Mouse (Mus musculus): ENCODE data around the gene Slc25a33. TPM values are rescaled to one million over a fixed set of nuclear protein-coding genes. Genes with fewer than 3 reads are reported as not detected.
"Not testable (repeated sequence)": the region's sequence is repeated elsewhere in the genome, so short reads cannot be mapped to it uniquely, and the experiment has no call there.

The Slc25a33 gene
- 73.4 and 77.0 TPM in 2 replicates for polyA plus RNA-seq (2012; rRNA removed)

DNA sequence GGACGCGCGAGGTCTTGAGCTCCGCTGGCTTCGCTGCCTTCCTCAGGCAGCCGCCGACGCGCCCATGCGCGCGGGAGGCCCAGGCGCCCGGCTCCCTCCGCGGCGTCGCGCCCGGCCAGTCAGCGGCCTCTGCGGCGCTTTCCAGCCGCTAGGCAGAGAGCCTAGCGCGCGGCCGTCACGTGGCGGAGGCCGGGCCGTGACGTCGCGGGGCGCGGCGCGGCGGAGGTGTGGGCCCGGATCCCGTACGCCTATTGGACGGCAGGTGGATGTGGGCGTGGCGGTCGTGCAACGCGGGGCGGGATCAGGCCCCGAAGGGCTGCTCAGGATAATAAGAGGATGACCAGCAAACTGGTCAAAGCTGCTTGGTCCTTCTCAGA, at the start of gene Slc25a33:
TSS of gene Slc25a33 (minus strand) at position 184 of the 377 bp plus-strand sequence.
- TF ChIP-seq CTCF (IDR thresholded peaks at IDR 0.05; ENCODE audit: borderline replicate concordance, insufficient read depth, low read depth, low read length), result no peak
- TF ChIP-seq POLR2A (IDR thresholded peaks at IDR 0.05; ENCODE audit: borderline replicate concordance, insufficient read depth, low read length), result peak; percentile 90
- under 1% methylated on average over 51 of the region's 51 CpGs for WGBS
- Histone ChIP-seq H3K27me3 (ENCODE audit: control insufficient read depth, insufficient read depth, low read length) (no peaks in the 10 kb centered on the region), H3K4me3 (replicated peaks; ENCODE audit: insufficient read depth, low read depth, low read length) (peak within 1 kb of the TSS; percentile 84), H3K4me1 (ENCODE audit: control insufficient read depth, insufficient read depth, low read length) (peaks cover 14% of the 10 kb centered on the region), H3K27ac (ENCODE audit: insufficient read depth, low read length) (peak within 1 kb of the TSS; percentile 70)
- DNase-seq, result peak; percentile 97 to 98

DNA sequence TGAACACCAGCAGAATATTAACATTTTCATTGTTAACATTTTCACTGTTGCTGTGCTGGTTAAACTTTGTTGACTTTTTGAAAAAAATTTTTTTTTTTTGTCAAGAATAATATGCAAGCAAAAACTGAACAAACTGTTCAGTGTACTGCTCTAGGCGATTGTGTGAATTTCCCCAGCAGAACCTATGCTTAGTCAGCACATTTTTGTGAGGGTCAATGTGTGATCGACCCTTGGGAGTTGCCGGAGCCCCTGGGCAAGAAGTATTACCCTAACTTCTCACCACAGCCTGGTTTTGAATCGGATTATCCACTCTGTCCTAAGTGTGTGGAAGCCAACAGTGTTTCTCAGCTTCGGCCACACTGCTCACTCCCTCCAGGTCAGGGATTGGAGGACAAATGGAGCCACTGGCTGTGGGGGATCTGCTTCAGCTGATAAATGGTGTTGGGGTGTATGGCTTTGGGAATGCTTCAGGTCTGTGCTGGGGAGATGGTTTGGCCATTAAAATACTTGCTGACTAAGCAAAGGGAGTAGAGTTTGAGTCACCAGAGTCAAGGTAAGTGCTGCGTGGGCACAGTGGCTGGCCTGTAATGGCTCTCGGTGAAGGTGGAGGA, 48.6 kb upstream of the Slc25a33 start:
- DNase-seq, result no peak
- no peaks in the 10 kb centered on the region for H3K4me1 ChIP-seq (ENCODE audit: control insufficient read depth, insufficient read depth, low read length)
- H3K4me3 ChIP-seq (replicated peaks; ENCODE audit: insufficient read depth, low read depth, low read length), result no peak overlapping the region
- WGBS, result 70% methylated on average over 7 of the region's 7 CpGs
- H3K27me3 ChIP-seq (ENCODE audit: control insufficient read depth, insufficient read depth, low read length), result no peaks in the 10 kb centered on the region
- no peak for TF ChIP-seq CTCF (IDR thresholded peaks at IDR 0.05; ENCODE audit: borderline replicate concordance, insufficient read depth, low read depth, low read length)
- TF ChIP-seq POLR2A (IDR thresholded peaks at IDR 0.05; ENCODE audit: borderline replicate concordance, insufficient read depth, low read length), result no peak
- no peak overlapping the region for H3K27ac ChIP-seq (ENCODE audit: insufficient read depth, low read length)

DNA sequence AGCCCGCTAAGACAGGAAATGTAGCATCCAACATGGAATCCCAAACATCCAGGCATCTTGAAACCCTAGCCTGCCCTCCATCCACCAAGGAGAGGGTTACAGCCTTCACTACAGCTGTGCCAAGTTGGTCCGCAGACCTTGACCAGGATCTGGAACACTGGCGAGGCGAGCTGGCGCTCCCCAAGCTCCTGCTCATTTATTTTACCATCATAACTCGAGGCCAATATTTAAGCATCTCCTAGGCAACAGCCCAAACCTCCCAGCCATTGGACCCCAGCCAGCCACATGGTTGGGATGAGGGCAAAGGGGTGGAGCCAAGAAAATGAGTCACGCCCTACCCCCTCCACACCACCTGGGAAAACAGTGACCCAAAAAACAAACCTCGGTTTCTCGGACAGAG, 48.0 kb upstream of the Slc25a33 start:
- Histone ChIP-seq H3K4me1 (ENCODE audit: control insufficient read depth, insufficient read depth, low read length) (no peaks in the 10 kb centered on the region), H3K4me3 (replicated peaks; ENCODE audit: insufficient read depth, low read depth, low read length) (no peak overlapping the region), H3K27ac (ENCODE audit: insufficient read depth, low read length) (no peak overlapping the region), H3K27me3 (ENCODE audit: control insufficient read depth, insufficient read depth, low read length) (no peaks in the 10 kb centered on the region)
- TF ChIP-seq POLR2A (IDR thresholded peaks at IDR 0.05; ENCODE audit: borderline replicate concordance, insufficient read depth, low read length), result no peak
- peak; percentile 60 to 63 for DNase-seq
- WGBS, result 5% methylated on average over 9 of the region's 9 CpGs

DNA sequence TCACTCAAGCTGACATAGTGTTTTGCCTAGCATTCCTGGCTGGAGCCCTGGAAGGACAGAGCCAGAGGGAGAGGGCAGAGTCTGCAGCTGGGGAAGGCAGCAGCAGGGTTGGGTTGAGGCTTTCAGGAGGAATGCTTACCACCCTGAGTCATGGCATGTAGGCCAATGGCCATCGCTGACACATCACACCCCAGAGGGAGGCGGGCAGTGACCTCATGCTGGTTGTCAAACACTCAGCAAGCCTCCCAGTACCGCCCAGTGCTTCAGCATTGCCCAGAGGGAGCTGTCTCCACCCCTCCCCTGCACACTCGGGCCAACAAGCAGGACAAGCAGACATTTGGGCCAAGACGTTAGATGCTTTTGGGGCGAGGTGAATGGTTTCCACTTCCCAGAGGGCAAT, 46.5 kb upstream of the Slc25a33 start:
- no peaks in the 10 kb centered on the region for H3K4me1 ChIP-seq (ENCODE audit: control insufficient read depth, insufficient read depth, low read length)
- H3K4me3 ChIP-seq (replicated peaks; ENCODE audit: insufficient read depth, low read depth, low read length), result no peak overlapping the region
- TF ChIP-seq CTCF (IDR thresholded peaks at IDR 0.05; ENCODE audit: borderline replicate concordance, insufficient read depth, low read depth, low read length) (no peak), POLR2A (IDR thresholded peaks at IDR 0.05; ENCODE audit: borderline replicate concordance, insufficient read depth, low read length) (no peak)
- H3K27me3 ChIP-seq (ENCODE audit: control insufficient read depth, insufficient read depth, low read length), result no peaks in the 10 kb centered on the region
- no peak overlapping the region for H3K27ac ChIP-seq (ENCODE audit: insufficient read depth, low read length)
- DNase-seq, result no peak
- WGBS, result 55% methylated on average over 6 of the region's 6 CpGs

DNA sequence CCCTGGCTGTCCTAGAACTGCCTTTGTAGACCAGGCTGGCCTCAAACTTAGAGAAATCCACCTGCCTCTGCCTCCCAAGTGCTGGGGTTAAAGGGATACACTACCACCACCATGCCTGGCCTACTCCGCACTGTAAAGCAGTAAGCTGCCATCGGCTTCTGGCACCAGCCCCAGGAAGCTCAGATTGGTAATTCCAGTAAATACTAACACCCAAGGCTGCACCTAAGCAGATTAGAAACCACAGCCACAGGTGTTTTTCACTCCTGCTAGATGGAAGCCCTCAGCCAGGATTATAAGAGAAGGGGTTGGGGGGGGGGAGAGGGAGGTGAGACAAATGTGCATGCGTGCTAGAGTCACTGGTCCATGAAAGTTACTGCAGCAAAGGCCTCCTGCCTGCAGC, 45.1 kb upstream of the Slc25a33 start:
- 47% methylated on average over 3 of the region's 3 CpGs for WGBS
- H3K4me1 ChIP-seq (ENCODE audit: control insufficient read depth, insufficient read depth, low read length), result no peaks in the 10 kb centered on the region
- H3K27me3 ChIP-seq (ENCODE audit: control insufficient read depth, insufficient read depth, low read length), result no peaks in the 10 kb centered on the region
- TF ChIP-seq POLR2A (IDR thresholded peaks at IDR 0.05; ENCODE audit: borderline replicate concordance, insufficient read depth, low read length), result no peak
- no peak for TF ChIP-seq CTCF (IDR thresholded peaks at IDR 0.05; ENCODE audit: borderline replicate concordance, insufficient read depth, low read depth, low read length)
- DNase-seq, result no peak
- no peak overlapping the region for H3K27ac ChIP-seq (ENCODE audit: insufficient read depth, low read length)
- no peak overlapping the region for H3K4me3 ChIP-seq (replicated peaks; ENCODE audit: insufficient read depth, low read depth, low read length)

DNA sequence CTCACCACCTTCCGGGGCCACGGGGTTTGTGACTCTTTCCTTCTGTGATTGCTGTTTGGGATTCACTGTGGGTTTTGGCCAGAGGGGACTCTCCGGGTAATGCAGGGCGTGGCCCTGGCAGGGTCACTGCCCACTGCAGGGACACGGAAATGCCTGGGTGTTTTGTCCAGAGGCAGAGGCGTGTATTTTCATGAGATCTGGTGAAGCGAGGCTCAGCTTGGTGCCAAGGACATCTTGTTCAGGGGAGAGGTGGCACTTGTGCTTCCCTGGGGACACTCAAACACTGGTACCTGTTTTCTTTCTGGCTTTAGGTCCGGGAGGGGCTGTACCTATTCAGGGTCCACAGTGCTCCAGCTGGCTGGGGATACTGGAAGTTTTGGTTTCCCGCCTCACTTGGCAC, 42.5 kb upstream of the Slc25a33 start:
- WGBS, result 87% methylated on average over 9 of the region's 9 CpGs
- Histone ChIP-seq H3K27me3 (ENCODE audit: control insufficient read depth, insufficient read depth, low read length) (no peaks in the 10 kb centered on the region), H3K4me3 (replicated peaks; ENCODE audit: insufficient read depth, low read depth, low read length) (no peak overlapping the region), H3K27ac (ENCODE audit: insufficient read depth, low read length) (no peak overlapping the region), H3K4me1 (ENCODE audit: control insufficient read depth, insufficient read depth, low read length) (0 out of 2 replicates have a peak, but pooled peaks cover 3% of the 10 kb centered on the region)
- TF ChIP-seq CTCF (IDR thresholded peaks at IDR 0.05; ENCODE audit: borderline replicate concordance, insufficient read depth, low read depth, low read length), result no peak
- no peak for TF ChIP-seq POLR2A (IDR thresholded peaks at IDR 0.05; ENCODE audit: borderline replicate concordance, insufficient read depth, low read length)
- no peak for DNase-seq

DNA sequence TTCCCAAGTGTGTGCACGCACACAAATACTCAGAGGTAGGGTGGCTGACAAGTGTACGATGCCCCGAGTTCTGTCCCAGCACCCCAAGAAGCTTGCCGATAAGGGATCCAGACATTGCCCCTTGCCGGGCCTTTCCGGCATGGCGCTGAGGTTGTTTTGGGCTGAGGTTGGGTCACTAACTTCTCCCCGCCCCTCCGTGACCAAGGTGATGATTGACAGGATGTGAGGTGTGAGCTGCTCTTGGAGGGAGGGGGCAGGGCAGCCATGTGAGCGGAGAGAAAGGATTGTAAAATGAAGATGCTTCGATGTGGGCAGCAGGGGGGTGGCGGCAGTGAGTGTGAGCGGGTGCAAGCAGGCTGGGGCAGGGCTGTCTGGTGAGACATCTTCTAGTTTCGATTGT, 41.5 kb upstream of the Slc25a33 start:
- 0 out of 2 replicates have a peak, but pooled peaks cover 3% of the 10 kb centered on the region for H3K4me1 ChIP-seq (ENCODE audit: control insufficient read depth, insufficient read depth, low read length)
- no peaks in the 10 kb centered on the region for H3K27me3 ChIP-seq (ENCODE audit: control insufficient read depth, insufficient read depth, low read length)
- 93% methylated on average over 14 of the region's 14 CpGs for WGBS
- TF ChIP-seq CTCF (IDR thresholded peaks at IDR 0.05; ENCODE audit: borderline replicate concordance, insufficient read depth, low read depth, low read length) (no peak), POLR2A (IDR thresholded peaks at IDR 0.05; ENCODE audit: borderline replicate concordance, insufficient read depth, low read length) (no peak)
- no peak for DNase-seq
- no peak overlapping the region for H3K4me3 ChIP-seq (replicated peaks; ENCODE audit: insufficient read depth, low read depth, low read length)
- H3K27ac ChIP-seq (ENCODE audit: insufficient read depth, low read length), result no peak overlapping the region

DNA sequence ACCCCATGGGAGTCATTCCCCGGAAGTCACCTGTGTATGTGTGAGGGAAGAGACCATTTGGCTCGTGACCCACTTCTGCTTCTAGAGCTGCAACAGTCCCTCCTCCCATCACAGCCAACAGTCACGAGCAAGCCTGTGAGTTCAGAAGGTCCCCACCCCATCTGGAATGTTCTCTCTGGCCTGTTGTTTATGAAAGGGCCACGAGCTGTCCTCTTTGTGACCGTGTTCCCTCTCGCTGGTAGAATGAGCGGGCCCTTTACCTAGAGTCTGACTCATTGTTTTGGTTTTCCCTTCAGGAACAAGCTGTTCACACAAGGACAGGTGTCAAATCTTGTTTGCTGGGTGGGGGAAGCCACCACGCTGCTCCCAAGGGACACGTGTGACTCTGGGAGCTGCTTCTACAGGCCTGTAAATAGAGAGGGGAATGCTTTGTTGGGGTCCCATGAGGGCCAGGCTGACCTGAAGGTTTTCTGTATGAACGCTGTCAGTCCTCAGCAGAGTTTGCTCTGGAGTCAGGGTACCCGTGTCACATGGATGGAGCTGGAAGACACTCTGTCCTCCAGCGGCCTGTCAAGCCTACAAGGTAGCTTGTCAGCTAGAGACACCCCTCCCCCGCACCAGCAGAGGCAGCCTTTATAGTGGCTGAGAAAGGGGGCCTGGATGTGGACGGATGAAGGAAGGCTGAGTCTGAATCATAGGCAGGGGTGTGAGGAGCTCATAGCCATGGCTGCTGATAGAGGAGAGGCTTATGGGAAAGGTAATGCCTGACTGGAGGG, 39.5 kb upstream of the Slc25a33 start:
- WGBS, result 72% methylated on average over 14 of the region's 14 CpGs
- H3K4me1 ChIP-seq (ENCODE audit: control insufficient read depth, insufficient read depth, low read length), result 0 out of 2 replicates have a peak, but pooled peaks cover 3% of the 10 kb centered on the region
- TF ChIP-seq POLR2A (IDR thresholded peaks at IDR 0.05; ENCODE audit: borderline replicate concordance, insufficient read depth, low read length), result no peak
- no peak for TF ChIP-seq CTCF (IDR thresholded peaks at IDR 0.05; ENCODE audit: borderline replicate concordance, insufficient read depth, low read depth, low read length)
- H3K27me3 ChIP-seq (ENCODE audit: control insufficient read depth, insufficient read depth, low read length), result no peaks in the 10 kb centered on the region
- no peak overlapping the region for H3K27ac ChIP-seq (ENCODE audit: insufficient read depth, low read length)
- DNase-seq, result no peak
- H3K4me3 ChIP-seq (replicated peaks; ENCODE audit: insufficient read depth, low read depth, low read length), result no peak overlapping the region

DNA sequence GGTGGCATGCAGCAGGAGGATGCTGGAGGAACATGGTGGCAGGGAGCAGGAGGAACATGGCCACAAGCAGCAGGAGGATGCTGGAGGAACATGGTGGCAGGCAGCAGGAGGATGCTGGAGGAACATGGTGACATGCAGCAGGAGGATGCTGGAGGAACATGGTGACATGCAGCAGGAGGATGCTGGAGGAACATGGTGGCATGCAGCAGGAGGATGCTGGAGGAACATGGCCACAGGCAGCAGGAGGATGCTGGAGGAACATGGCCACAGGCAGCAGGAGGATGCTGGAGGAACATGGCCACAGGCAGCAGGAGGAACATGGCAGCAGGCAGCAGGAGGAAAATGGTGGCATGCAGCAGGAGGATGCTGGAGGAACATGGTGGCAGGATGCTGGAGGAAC, 36.3 kb upstream of the Slc25a33 start:
- H3K4me1 ChIP-seq (ENCODE audit: control insufficient read depth, insufficient read depth, low read length); H3K4me3 ChIP-seq (replicated peaks; ENCODE audit: insufficient read depth, low read depth, low read length); H3K27me3 ChIP-seq (ENCODE audit: control insufficient read depth, insufficient read depth, low read length); H3K27ac ChIP-seq (ENCODE audit: insufficient read depth, low read length): not testable (repeated sequence)
- peak; percentile 26 to 37 for DNase-seq

Measured in cerebellum, adult 2 months (tissue).